Mouse (Mus musculus) limb, embryonic 13.5 days (tissue): Measurements from ENCODE around the gene Adamtsl4. TPM values are rescaled to one million over a fixed set of nuclear protein-coding genes. Genes with fewer than 3 reads are reported as not detected.

Experiments
- ATAC-seq: fragments of 200-750 bp; cut with Nextera tagmentation; 2 replicates; pipeline ENCODE4 v1.8.0; 2017; ENCODE audit warnings: low read depth, moderate number of reproducible peaks, moderate TSS enrichment; ENCODE audit not compliant: low FRiP score
- H3K27ac ChIP-seq: fragments of 300-500 bp; sonication (generic); 2 replicates; pipeline ENCODE4 v1.5.1; 2015; ENCODE audit warnings: inconsistent platforms, mild to moderate bottlenecking, moderate library complexity
- H3K27me3 ChIP-seq: fragments of 300-500 bp; sonication (generic); 2 replicates; pipeline ENCODE4 v1.6.1; 2015; ENCODE audit warnings: mild to moderate bottlenecking, inconsistent platforms
- H3K36me3 ChIP-seq: fragments of 300-500 bp; sonication (generic); 2 replicates; pipeline ENCODE4 v1.6.1; 2015; ENCODE audit warnings: inconsistent platforms, mild to moderate bottlenecking, moderate library complexity
- H3K4me1 ChIP-seq: fragments of 300-500 bp; sonication (generic); 2 replicates; pipeline ENCODE4 v1.6.1; 2015; ENCODE audit warnings: inconsistent platforms
- H3K4me2 ChIP-seq: fragments of 300-500 bp; sonication (generic); replicated peaks from 2 replicates; pipeline ENCODE4 v1.6.1; 2015; ENCODE audit warnings: inconsistent platforms, mild to moderate bottlenecking, moderate library complexity
- H3K4me3 ChIP-seq: fragments of 300-500 bp; sonication (generic); 2 replicates; pipeline ENCODE4 v1.5.1; 2015; ENCODE audit warnings: moderate library complexity, mild to moderate bottlenecking, inconsistent platforms
- H3K9ac ChIP-seq: fragments of 300-500 bp; sonication (generic); 2 replicates; pipeline ENCODE4 v1.6.1; 2015; ENCODE audit warnings: mild to moderate bottlenecking, inconsistent platforms
- H3K9me3 ChIP-seq: fragments of 300-500 bp; sonication (generic); 2 replicates; pipeline ENCODE4 v1.6.1; 2016; ENCODE audit warnings: inconsistent platforms
- WGBS: fragments of 180-500 bp; shearing (Covaris S2); methylation state at CpG from one replicate; pipeline ENCODE4 v1.1.7; 2015; 5-methylcytosine and 5-hydroxymethylcytosine counted together
- polyA plus RNA-seq: library from polyadenylated mRNA; unstranded; fragments of >200 nt; fragmentation: Nextera tagmentation; extraction: Ambion mirVana; gene quantifications from 2 replicates; pipeline ENCODE4 v1.2.1, GENCODE M21; 2015

The Adamtsl4 gene
- polyA plus RNA-seq, 1 experiment from 2014 or later: 2.7 TPM

- Histone ChIP-seq H3K36me3 (no peaks in the 10 kb centered on the region; the same call in 1 of the 2 replicates), H3K27me3 (no peaks in the 10 kb centered on the region), H3K9ac (no peak overlapping the region), H3K27ac (no peak overlapping the region), H3K4me1 (no peaks in the 10 kb centered on the region), H3K4me2 (no peak overlapping the region), H3K4me3 (no peak overlapping the region), H3K9me3 (no peaks in the 10 kb centered on the region; the same call in 1 of the 2 replicates)
- no peak for ATAC-seq
- WGBS: 85% methylated on average over 2 of the region's 2 CpGs
Measured at GRCm38 (mm10) chr3:95718153-95718552, 30.4 kb upstream of the Adamtsl4 start.

- Histone ChIP-seq H3K27ac (no peak overlapping the region), H3K9me3 (no peaks in the 10 kb centered on the region; the same call in 1 of the 2 replicates), H3K36me3 (no peaks in the 10 kb centered on the region; the same call in 1 of the 2 replicates), H3K9ac (no peak overlapping the region), H3K27me3 (no peaks in the 10 kb centered on the region), H3K4me3 (no peak overlapping the region), H3K4me2 (no peak overlapping the region), H3K4me1 (no peaks in the 10 kb centered on the region)
- no peak for ATAC-seq
- WGBS: 87% methylated on average over 1 of the region's 1 CpGs
Measured at GRCm38 (mm10) chr3:95716075-95716474, 28.4 kb upstream of the Adamtsl4 start.

- Histone ChIP-seq H3K4me3 (no peak overlapping the region), H3K9me3 (no peaks in the 10 kb centered on the region; the same call in 1 of the 2 replicates), H3K27ac (no peak overlapping the region), H3K36me3 (no peaks in the 10 kb centered on the region; the same call in 1 of the 2 replicates), H3K27me3 (no peaks in the 10 kb centered on the region), H3K4me1 (no peaks in the 10 kb centered on the region), H3K9ac (no peak overlapping the region), H3K4me2 (no peak overlapping the region)
- no peak for ATAC-seq
Measured at GRCm38 (mm10) chr3:95709967-95710366, 22.2 kb upstream of the Adamtsl4 start.

GRCm38 (mm10) chr3:95709044-95709443 is 21.3 kb upstream of the Adamtsl4 start:
- WGBS: 96% methylated on average over 4 of the region's 4 CpGs

GRCm38 (mm10) chr3:95707497-95707896 is 19.8 kb upstream of the Adamtsl4 start:
- H3K4me2 ChIP-seq: no peak overlapping the region
- 80% methylated on average over 7 of the region's 7 CpGs for WGBS
- ATAC-seq: no peak
- no peak overlapping the region for H3K9ac ChIP-seq
- no peaks in the 10 kb centered on the region for H3K27me3 ChIP-seq
- no peaks in the 10 kb centered on the region for H3K9me3 ChIP-seq
- no peaks in the 10 kb centered on the region for H3K36me3 ChIP-seq
- no peak overlapping the region for H3K27ac ChIP-seq
- H3K4me1 ChIP-seq: 0 out of 2 replicates have a peak, but pooled peaks cover under 1% of the 10 kb centered on the region
- H3K4me3 ChIP-seq: no peak overlapping the region

More at GRCm38 (mm10) chr3:95709044-95709443, 21.3 kb upstream of the Adamtsl4 start:
- H3K27me3 ChIP-seq: no peaks in the 10 kb centered on the region
- no peak overlapping the region for H3K4me2 ChIP-seq
- H3K4me3 ChIP-seq: no peak overlapping the region
- H3K4me1 ChIP-seq: no peaks in the 10 kb centered on the region
- no peak overlapping the region for H3K27ac ChIP-seq
- H3K9ac ChIP-seq: no peak overlapping the region
- ATAC-seq: no peak
- H3K36me3 ChIP-seq: no peaks in the 10 kb centered on the region
- H3K9me3 ChIP-seq: no peaks in the 10 kb centered on the region; the same call in 1 of the 2 replicates

- 85% methylated on average over 4 of the region's 4 CpGs for WGBS
- no peaks in the 10 kb centered on the region for H3K9me3 ChIP-seq
- no peak overlapping the region for H3K4me2 ChIP-seq
- no peak overlapping the region for H3K4me3 ChIP-seq
- no peaks in the 10 kb centered on the region for H3K36me3 ChIP-seq
- H3K9ac ChIP-seq: no peak overlapping the region
- H3K27ac ChIP-seq: no peak overlapping the region
- no peak for ATAC-seq
- H3K4me1 ChIP-seq: peaks cover 12% of the 10 kb centered on the region
- H3K27me3 ChIP-seq: no peaks in the 10 kb centered on the region
Measured at GRCm38 (mm10) chr3:95706273-95706672, 18.6 kb upstream of the Adamtsl4 start.

GRCm38 (mm10) chr3:95704612-95705011 is 16.9 kb upstream of the Adamtsl4 start:
- no peaks in the 10 kb centered on the region for H3K27me3 ChIP-seq
- H3K4me2 ChIP-seq: no peak overlapping the region
- WGBS: 85% methylated on average over 4 of the region's 4 CpGs
- ATAC-seq: no peak
- no peak overlapping the region for H3K9ac ChIP-seq
- H3K9me3 ChIP-seq: no peaks in the 10 kb centered on the region
- no peak overlapping the region for H3K27ac ChIP-seq
- peaks cover 15% of the 10 kb centered on the region for H3K4me1 ChIP-seq
- H3K36me3 ChIP-seq: no peaks in the 10 kb centered on the region
- H3K4me3 ChIP-seq: no peak overlapping the region

- no peaks in the 10 kb centered on the region for H3K36me3 ChIP-seq
- H3K4me2 ChIP-seq: no peak overlapping the region
- no peak for ATAC-seq
- H3K27me3 ChIP-seq: no peaks in the 10 kb centered on the region
- H3K4me1 ChIP-seq: peaks cover 15% of the 10 kb centered on the region
- H3K9me3 ChIP-seq: no peaks in the 10 kb centered on the region
- H3K27ac ChIP-seq: no peak overlapping the region
- 97% methylated on average over 3 of the region's 3 CpGs for WGBS
- no peak overlapping the region for H3K9ac ChIP-seq
- no peak overlapping the region for H3K4me3 ChIP-seq
Measured at GRCm38 (mm10) chr3:95703276-95703675, 15.6 kb upstream of the Adamtsl4 start.

- Histone ChIP-seq H3K9ac (peak overlapping the region; percentile 66), H3K27ac (peak overlapping the region; percentile 83), H3K4me1 (peaks cover 15% of the 10 kb centered on the region), H3K4me3 (peak overlapping the region; percentile 37), H3K4me2 (peak overlapping the region; percentile 68), H3K9me3 (no peaks in the 10 kb centered on the region), H3K36me3 (no peaks in the 10 kb centered on the region), H3K27me3 (no peaks in the 10 kb centered on the region)
- peak; percentile 91 for ATAC-seq
- WGBS: 4% methylated on average over 24 of the region's 24 CpGs
Measured at GRCm38 (mm10) chr3:95701877-95702540, 14.3 kb upstream of the Adamtsl4 start.

- Histone ChIP-seq H3K27ac (peak overlapping the region; percentile 83; the same call in 1 of the 2 replicates), H3K4me1 (peaks cover 20% of the 10 kb centered on the region), H3K9me3 (no peaks in the 10 kb centered on the region), H3K4me2 (peak overlapping the region; percentile 68; the same call in 1 of the 2 replicates), H3K4me3 (no peak overlapping the region), H3K9ac (no peak overlapping the region), H3K27me3 (no peaks in the 10 kb centered on the region), H3K36me3 (no peaks in the 10 kb centered on the region)
- ATAC-seq: no peak
- WGBS: 82% methylated on average over 2 of the region's 2 CpGs
Measured at GRCm38 (mm10) chr3:95701085-95701484, 13.4 kb upstream of the Adamtsl4 start.

GRCm38 (mm10) chr3:95700233-95700681 is 12.5 kb upstream of the Adamtsl4 start:
- no peaks in the 10 kb centered on the region for H3K36me3 ChIP-seq
- H3K27me3 ChIP-seq: no peaks in the 10 kb centered on the region
- H3K4me2 ChIP-seq: no peak overlapping the region
- H3K9ac ChIP-seq: no peak overlapping the region
- H3K9me3 ChIP-seq: no peaks in the 10 kb centered on the region
- ATAC-seq: no peak
- peaks cover 27% of the 10 kb centered on the region for H3K4me1 ChIP-seq
- no peak overlapping the region for H3K4me3 ChIP-seq
- no peak overlapping the region for H3K27ac ChIP-seq
- WGBS: 62% methylated on average over 6 of the region's 6 CpGs

- H3K9me3 ChIP-seq: no peaks in the 10 kb centered on the region
- H3K4me3 ChIP-seq: no peak overlapping the region
- 92% methylated on average over 4 of the region's 4 CpGs for WGBS
- H3K36me3 ChIP-seq: no peaks in the 10 kb centered on the region
- H3K27ac ChIP-seq: no peak overlapping the region
- H3K4me1 ChIP-seq: peaks cover 27% of the 10 kb centered on the region
- ATAC-seq: no peak
- H3K4me2 ChIP-seq: no peak overlapping the region
- H3K9ac ChIP-seq: no peak overlapping the region
- H3K27me3 ChIP-seq: no peaks in the 10 kb centered on the region
Measured at GRCm38 (mm10) chr3:95698286-95698685, 10.6 kb upstream of the Adamtsl4 start.

- Histone ChIP-seq H3K4me3 (no peak overlapping the region), H3K9me3 (no peaks in the 10 kb centered on the region), H3K27ac (no peak overlapping the region; the same call in 1 of the 2 replicates), H3K4me1 (peaks cover 16% of the 10 kb centered on the region), H3K36me3 (no peaks in the 10 kb centered on the region), H3K9ac (no peak overlapping the region), H3K27me3 (no peaks in the 10 kb centered on the region), H3K4me2 (no peak overlapping the region)
- WGBS: 28% methylated on average over 7 of the region's 7 CpGs
- no peak for ATAC-seq
Measured at GRCm38 (mm10) chr3:95696360-95696759, 8.6 kb upstream of the Adamtsl4 start.
